Mouse (Mus musculus) C2C12 (cell line): Measurements from ENCODE around the gene Xab2. TPM values are rescaled to one million over a fixed set of nuclear protein-coding genes. Genes with fewer than 3 reads are reported as not detected.
A peak's percentile ranks its signal among the peaks of the same experiment; 100 is the strongest.

Experiments
- H3K27me3 ChIP-seq: one replicate; pipeline ENCODE4 v1.6.1; 2011; ENCODE audit not compliant: control insufficient read depth, insufficient read depth, insufficient read length
- H3K36me3 ChIP-seq: one replicate; pipeline ENCODE4 v1.6.1; 2011; ENCODE audit not compliant: control insufficient read depth, insufficient read depth
- H3K4me3 ChIP-seq: one replicate; pipeline ENCODE4 v1.5.1; 2011; ENCODE audit warnings: mild to moderate bottlenecking, control low read depth; ENCODE audit not compliant: poor library complexity, insufficient read depth, severe bottlenecking
- H3K79me2 ChIP-seq: one replicate; pipeline ENCODE4 v1.6.1; 2011; ENCODE audit not compliant: control insufficient read depth, insufficient read depth
- H3K79me3 ChIP-seq: one replicate; pipeline ENCODE4 v1.6.1; 2011; ENCODE audit warnings: low read depth, control low read depth
- H3ac ChIP-seq: one replicate; pipeline ENCODE3; 2011; ENCODE audit warnings: low read depth; ENCODE audit not compliant: control insufficient read depth, insufficient read length
- CEBPB ChIP-seq: IDR thresholded peaks from one replicate; pipeline ENCODE4 v1.6.1; 2011; ENCODE audit warnings: low read depth, mild to moderate bottlenecking, control low read depth, moderate library complexity
- CTCF ChIP-seq: IDR thresholded peaks from one replicate; pipeline ENCODE4 v1.5.1; 2011; ENCODE audit not compliant: control insufficient read depth, insufficient read depth, insufficient read length
- FOSL1 ChIP-seq: IDR thresholded peaks from one replicate; pipeline ENCODE4 v1.8.0; 2011; ENCODE audit warnings: mild to moderate bottlenecking, low read length; ENCODE audit not compliant: poor library complexity, insufficient read depth, severe bottlenecking
- MAX ChIP-seq: IDR thresholded peaks from one replicate; pipeline ENCODE4 v1.6.1; 2011; ENCODE audit warnings: mild to moderate bottlenecking, control low read depth
- MYOD1 ChIP-seq: IDR thresholded peaks from one replicate; pipeline ENCODE4 v1.6.1; 2011; ENCODE audit warnings: low read depth; ENCODE audit not compliant: control insufficient read depth, insufficient read length
- MYOG ChIP-seq: IDR thresholded peaks from one replicate; pipeline ENCODE4 v1.6.1; 2011; ENCODE audit not compliant: control insufficient read depth, insufficient read length; ENCODE audit errors: extremely low read depth
- USF1 ChIP-seq: IDR thresholded peaks from one replicate; pipeline ENCODE4 v1.6.1; 2011; ENCODE audit warnings: low read depth, mild to moderate bottlenecking, control low read depth, moderate library complexity
- polyA plus RNA-seq: library from polyadenylated mRNA; unstranded; fragments of >200 nt; fragmentation: generic; extraction: Trizol; gene quantifications from one replicate; pipeline ENCODE4 v1.2.1, GENCODE M21; 2012; ENCODE audit warnings: missing spikeins

Xab2 gene
- polyA plus RNA-seq, 1 experiment = 38.2 TPM

- H3K27me3 ChIP-seq = no peaks in the 10 kb centered on the region
- no peaks in the 10 kb centered on the region for H3K36me3 ChIP-seq
- no peak overlapping the region for H3ac ChIP-seq
- no peak overlapping the region for H3K4me3 ChIP-seq
- TF ChIP-seq CEBPB (no peak), MYOG (no peak), MAX (no peak)
- H3K79me2 ChIP-seq = no peaks in the 10 kb centered on the region
- no peaks in the 10 kb centered on the region for H3K79me3 ChIP-seq
Observed at GRCm38 (mm10) chr8:3626971-3627370, 5.9 kb upstream of the Xab2 start.

GRCm38 (mm10) chr8:3625445-3625844, 4.3 kb upstream of the Xab2 start, which contains the start of gene Pcp2:
Gene Pcp2 (minus strand): TSS chr8:3625545.
- Histone ChIP-seq H3K79me3 (peaks cover 6% of the 10 kb centered on the region), H3K36me3 (no peaks in the 10 kb centered on the region), H3K27me3 (no peaks in the 10 kb centered on the region), H3K79me2 (peaks cover 7% of the 10 kb centered on the region), H3ac (no peak within 1 kb of the TSS), H3K4me3 (no peak within 1 kb of the TSS)
- no peak for TF ChIP-seq USF1
- no peak for TF ChIP-seq MYOG
- no peak for TF ChIP-seq CTCF
- TF ChIP-seq CEBPB = no peak
- no peak for TF ChIP-seq FOSL1
- no peak for TF ChIP-seq MYOD1
- TF ChIP-seq MAX = no peak

GRCm38 (mm10) chr8:3622119-3622518, 1.0 kb upstream of the Xab2 start:
- Histone ChIP-seq H3K79me3 (peaks cover 30% of the 10 kb centered on the region), H3K4me3 (peak overlapping the region; percentile 65), H3K27me3 (no peaks in the 10 kb centered on the region), H3K36me3 (peaks cover 15% of the 10 kb centered on the region), H3K79me2 (peaks cover 36% of the 10 kb centered on the region), H3ac (peak overlapping the region; percentile 54)
- TF ChIP-seq MAX (no peak), CTCF (no peak), CEBPB (no peak), MYOD1 (no peak), FOSL1 (no peak), USF1 (no peak), MYOG (no peak)

GRCm38 (mm10) chr8:3609816-3610150, 11.3 kb downstream of the Xab2 start:
- Histone ChIP-seq H3K27me3 (no peaks in the 10 kb centered on the region), H3K79me2 (no peaks in the 10 kb centered on the region), H3K36me3 (peaks cover 26% of the 10 kb centered on the region), H3ac (no peak overlapping the region), H3K79me3 (no peaks in the 10 kb centered on the region), H3K4me3 (no peak overlapping the region)
- TF ChIP-seq FOSL1 (no peak), MYOD1 (no peak), USF1 (no peak), MAX (no peak), MYOG (no peak), CEBPB (no peak), CTCF (no peak)

GRCm38 (mm10) chr8:3609046-3609815, 11.9 kb downstream of the Xab2 start:
- no peak overlapping the region for H3K4me3 ChIP-seq
- TF ChIP-seq MYOD1 (no peak), MYOG (no peak)
- no peaks in the 10 kb centered on the region for H3K79me2 ChIP-seq
- no peaks in the 10 kb centered on the region for H3K27me3 ChIP-seq
- no peaks in the 10 kb centered on the region for H3K79me3 ChIP-seq
- H3ac ChIP-seq = no peak overlapping the region
- H3K36me3 ChIP-seq = peaks cover 21% of the 10 kb centered on the region

- no peaks in the 10 kb centered on the region for H3K79me3 ChIP-seq
- TF ChIP-seq CTCF = no peak
- TF ChIP-seq FOSL1 = no peak
- TF ChIP-seq MYOG = no peak
- no peak for TF ChIP-seq MAX
- TF ChIP-seq CEBPB = no peak
- no peak for TF ChIP-seq USF1
- no peak for TF ChIP-seq MYOD1
- H3ac ChIP-seq = no peak overlapping the region
- H3K36me3 ChIP-seq = peaks cover 21% of the 10 kb centered on the region
- H3K79me2 ChIP-seq = no peaks in the 10 kb centered on the region
- H3K4me3 ChIP-seq = no peak overlapping the region
- peaks cover 3% of the 10 kb centered on the region for H3K27me3 ChIP-seq
Observed at GRCm38 (mm10) chr8:3607822-3608221, 13.3 kb downstream of the Xab2 start.
